Mouse (Mus musculus) myocyte (in vitro differentiated cells): ENCODE results near the gene Golga5.

Source experiments
- POLR2A ChIP-seq: IDR thresholded peaks from one replicate; pipeline ENCODE4 v1.6.1; 2011; ENCODE audit warnings: low read depth, mild to moderate bottlenecking, control low read depth, moderate library complexity; ENCODE audit not compliant: insufficient read length
- TCF12 ChIP-seq: IDR thresholded peaks from one replicate; pipeline ENCODE4 v1.6.1; 2011; ENCODE audit warnings: mild to moderate bottlenecking, control low read depth; ENCODE audit not compliant: poor library complexity, insufficient read depth, severe bottlenecking
- USF1 ChIP-seq: IDR thresholded peaks from one replicate; pipeline ENCODE4 v1.6.1; 2011; ENCODE audit warnings: low read depth, mild to moderate bottlenecking, control low read depth, moderate library complexity

GRCm38 (mm10) chr12:102451126-102451851 lies 17.6 kb upstream of the Golga5 start:
- TF ChIP-seq USF1: no peak
- no peak for TF ChIP-seq POLR2A
- no peak for TF ChIP-seq TCF12
